In the genomic region with DNA sequence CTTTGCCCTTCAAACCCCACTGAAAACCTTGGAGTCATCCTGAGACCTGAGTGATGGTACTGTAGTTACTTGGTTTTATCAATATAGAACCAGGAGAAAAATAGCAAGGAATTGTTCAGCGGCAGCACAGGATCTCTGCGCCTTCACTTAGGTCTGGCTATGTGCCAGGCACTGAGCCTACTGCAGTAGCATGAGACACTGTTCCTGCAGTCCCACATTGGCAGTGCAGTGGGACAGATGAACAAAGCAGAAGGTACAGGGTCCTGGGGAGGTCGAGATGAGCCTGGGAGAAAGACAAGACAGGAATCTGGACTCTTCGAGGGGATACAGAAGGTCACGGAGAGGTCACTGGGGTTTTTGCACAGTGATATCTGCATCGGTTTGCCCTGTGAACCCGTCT, we compare ENCODE assay signal across 12 mouse cellular contexts.
DNase-seq lines count a peak whose midpoint lies in the region; ATAC-seq lines count a peak whose summit lies in the region.
"Had no signal": no experiment of that assay in that cellular context is flagged by ENCODE, and none has a peak within 500 bp of the region (broad histone marks: within the 10 kb centered on the region; RNA-seq: fewer than 3 reads in every experiment).

No protein-coding gene starts in this region.

- no peaks in the 10 kb centered on the region for H3K9me3 ChIP-seq in forebrain, embryonic 10.5 days
- H3K9me3 ChIP-seq in forebrain, embryonic 13.5 days (replicated peaks), result no peaks in the 10 kb centered on the region
- no peaks in the 10 kb centered on the region for H3K9me3 ChIP-seq in hindbrain, embryonic 10.5 days
- no peaks in the 10 kb centered on the region for H3K9me3 ChIP-seq in hindbrain, embryonic 13.5 days
- no peaks in the 10 kb centered on the region for H3K9me3 ChIP-seq in limb, embryonic 10.5 days (replicated peaks)
- H3K9me3 ChIP-seq: liver, embryonic 15.5 days had no signal

- H3K36me3 ChIP-seq in forebrain, embryonic 10.5 days (replicated peaks), result no peaks in the 10 kb centered on the region
- no peaks in the 10 kb centered on the region for H3K36me3 ChIP-seq in forebrain, embryonic 13.5 days (ENCODE audit: poor library complexity, severe bottlenecking)
- H3K36me3 ChIP-seq in hindbrain, embryonic 10.5 days, result no peaks in the 10 kb centered on the region
- H3K36me3 ChIP-seq in hindbrain, embryonic 13.5 days, result no peaks in the 10 kb centered on the region
- H3K36me3 ChIP-seq in limb, embryonic 10.5 days, result no peaks in the 10 kb centered on the region
- H3K36me3 ChIP-seq: liver, embryonic 15.5 days had no signal

- H3K4me3 ChIP-seq in forebrain, embryonic 10.5 days, result no peak overlapping the region
- no peak overlapping the region for H3K4me3 ChIP-seq in forebrain, embryonic 13.5 days
- H3K4me3 ChIP-seq in hindbrain, embryonic 10.5 days, result no peak overlapping the region
- H3K4me3 ChIP-seq in hindbrain, embryonic 13.5 days, result no peak overlapping the region
- H3K4me3 ChIP-seq in limb, embryonic 10.5 days, result no peak overlapping the region
- H3K4me3 ChIP-seq: liver, embryonic 15.5 days had no signal

- no peaks in the 10 kb centered on the region for H3K27me3 ChIP-seq in forebrain, embryonic 10.5 days (ENCODE audit: poor library complexity, severe bottlenecking)
- no peaks in the 10 kb centered on the region for H3K27me3 ChIP-seq in forebrain, embryonic 13.5 days
- H3K27me3 ChIP-seq in hindbrain, embryonic 10.5 days (ENCODE audit: insufficient read depth, poor library complexity, severe bottlenecking), result no peaks in the 10 kb centered on the region
- no peaks in the 10 kb centered on the region for H3K27me3 ChIP-seq in hindbrain, embryonic 13.5 days
- no peaks in the 10 kb centered on the region for H3K27me3 ChIP-seq in limb, embryonic 10.5 days (ENCODE audit: low read depth, poor library complexity, severe bottlenecking)
- H3K27me3 ChIP-seq: liver, embryonic 15.5 days had no signal

- peak overlapping the region; percentile 30; the same call in 1 of the 2 replicates for H3K27ac ChIP-seq in forebrain, embryonic 10.5 days
- no peak overlapping the region for H3K27ac ChIP-seq in forebrain, embryonic 13.5 days
- peak overlapping the region; percentile 36 for H3K27ac ChIP-seq in hindbrain, embryonic 10.5 days
- no peak overlapping the region for H3K27ac ChIP-seq in hindbrain, embryonic 13.5 days
- H3K27ac ChIP-seq in limb, embryonic 10.5 days, result no peak overlapping the region
- H3K27ac ChIP-seq: liver, embryonic 15.5 days; macrophage had no signal

- no peak overlapping the region for H3K9ac ChIP-seq in forebrain, embryonic 13.5 days
- no peak overlapping the region for H3K9ac ChIP-seq in hindbrain, embryonic 13.5 days
- H3K9ac ChIP-seq: liver, embryonic 15.5 days had no signal

- peaks cover 36% of the 10 kb centered on the region for H3K4me1 ChIP-seq in forebrain, embryonic 10.5 days
- H3K4me1 ChIP-seq in forebrain, embryonic 13.5 days, result no peaks in the 10 kb centered on the region
- H3K4me1 ChIP-seq in hindbrain, embryonic 10.5 days (replicated peaks), result peaks cover 37% of the 10 kb centered on the region
- H3K4me1 ChIP-seq in hindbrain, embryonic 13.5 days (replicated peaks), result 0 out of 2 replicates have a peak, but pooled peaks cover 4% of the 10 kb centered on the region
- H3K4me1 ChIP-seq in limb, embryonic 10.5 days, result peaks cover 36% of the 10 kb centered on the region
- H3K4me1 ChIP-seq: liver, embryonic 15.5 days had no signal

- 73% methylated on average over 7 of the region's 7 CpGs for WGBS in forebrain, embryonic 10.5 days
- 75% methylated on average over 7 of the region's 7 CpGs for WGBS in forebrain, embryonic 13.5 days
- WGBS in hindbrain, embryonic 10.5 days, result 52% methylated on average over 7 of the region's 7 CpGs
- 41% methylated on average over 7 of the region's 7 CpGs for WGBS in hindbrain, embryonic 13.5 days
- 49% methylated on average over 7 of the region's 7 CpGs for WGBS in limb, embryonic 10.5 days

- DNase-seq in forebrain, embryonic 10.5 days (ENCODE audit: extremely low spot score, low spot score), result no peak
- no peak for DNase-seq in hindbrain, embryonic 10.5 days (ENCODE audit: low spot score)
- peak; percentile 55 for DNase-seq in right cerebral cortex, postnatal 14 days
- no peak for DNase-seq in right cerebral cortex, postnatal 36 days (ENCODE audit: low spot score in 2 of 2)
- DNase-seq in limb, embryonic 10.5 days (ENCODE audit: low spot score), result peak; percentile 27
- DNase-seq in ovary, postnatal 14 days (ENCODE audit: low spot score), result no peak
- DNase-seq: gastrocnemius, postnatal 14 days had no signal

- no peak overlapping the region for H3K4me2 ChIP-seq in forebrain, embryonic 13.5 days
- no peak overlapping the region for H3K4me2 ChIP-seq in hindbrain, embryonic 13.5 days
- H3K4me2 ChIP-seq: liver, embryonic 15.5 days had no signal

- ATAC-seq in forebrain, embryonic 13.5 days, result no peak
- ATAC-seq in hindbrain, embryonic 13.5 days (ENCODE audit: low FRiP score), result no peak
- ATAC-seq: midbrain, embryonic 16.5 days had no signal

Comparison
In these comparisons a context has a peak if more than half of its experiments do, and no peak if none do; other contexts are left out.
1. DNase-seq: peak in right cerebral cortex, postnatal 14 days (single experiment) and limb, embryonic 10.5 days (single experiment); none in forebrain, embryonic 10.5 days (single experiment), hindbrain, embryonic 10.5 days (single experiment), right cerebral cortex, postnatal 36 days (0 of 2) and ovary, postnatal 14 days (single experiment).
2. H3K27ac ChIP-seq: peak in forebrain, embryonic 10.5 days (single experiment) and hindbrain, embryonic 10.5 days (single experiment); none in forebrain, embryonic 13.5 days (single experiment), hindbrain, embryonic 13.5 days (single experiment) and limb, embryonic 10.5 days (single experiment).